Mouse (Mus musculus) stomach, embryonic 14.5 days (tissue): Measurements from ENCODE around the gene Jund. TPM values are rescaled to one million over a fixed set of nuclear protein-coding genes. Genes with fewer than 3 reads are reported as not detected.

ENCODE experiments used
- ATAC-seq: fragments of 200-750 bp; cut with Nextera tagmentation; 2 replicates; pipeline ENCODE4 v1.8.0; 2017; ENCODE audit warnings: low read depth, moderate TSS enrichment; ENCODE audit not compliant: insufficient number of reproducible peaks, insufficient read depth, low FRiP score
- H3K27ac ChIP-seq: fragments of 300-500 bp; sonication (generic); 2 replicates; pipeline ENCODE4 v1.5.1; 2014; ENCODE audit warnings: mild to moderate bottlenecking, low read length, moderate library complexity, mixed read lengths
- H3K27me3 ChIP-seq: fragments of 300-500 bp; sonication (generic); 2 replicates; pipeline ENCODE4 v1.6.1; 2014; ENCODE audit warnings: low read length, control low read depth, mixed read lengths; ENCODE audit not compliant: control insufficient read depth, insufficient read depth
- H3K36me3 ChIP-seq: fragments of 300-500 bp; sonication (generic); 2 replicates; pipeline ENCODE4 v1.6.1; 2014; ENCODE audit warnings: mild to moderate bottlenecking, control low read depth, low read length, moderate library complexity, mixed read lengths; ENCODE audit not compliant: control insufficient read depth, insufficient read depth
- H3K4me1 ChIP-seq: fragments of 300-500 bp; sonication (generic); 2 replicates; pipeline ENCODE4 v1.6.1; 2014; ENCODE audit warnings: low read length, control low read depth, mixed read lengths; ENCODE audit not compliant: control insufficient read depth, insufficient read depth
- H3K4me2 ChIP-seq: fragments of 300-500 bp; sonication (generic); replicated peaks from 2 replicates; pipeline ENCODE4 v1.6.1; 2014; ENCODE audit warnings: low read depth, low read length, control low read depth
- H3K4me3 ChIP-seq: fragments of 300-500 bp; sonication (generic); 2 replicates; pipeline ENCODE4 v1.5.1; 2014; ENCODE audit warnings: low read depth, low read length, control low read depth
- H3K9ac ChIP-seq: fragments of 300-500 bp; sonication (generic); replicated peaks from 2 replicates; pipeline ENCODE4 v1.6.1; 2014; ENCODE audit warnings: low read depth, mild to moderate bottlenecking, control low read depth, low read length, moderate library complexity, mixed read lengths
- H3K9me3 ChIP-seq: fragments of 300-500 bp; sonication (generic); 2 replicates; pipeline ENCODE4 v1.6.1; 2016; ENCODE audit warnings: low read depth, low read length, control low read depth; ENCODE audit not compliant: control insufficient read depth
- WGBS: fragments of 180-500 bp; shearing (Covaris S2); extraction: QIAGEN DNeasy Blood & Tissue Kit; methylation state at CpG from one replicate; pipeline ENCODE4 v1.1.7; 2014; 5-methylcytosine and 5-hydroxymethylcytosine counted together
- polyA plus RNA-seq: library from polyadenylated mRNA; unstranded; fragments of >200 nt; fragmentation: Nextera tagmentation; extraction: Ambion mirVana; gene quantifications from 2 replicates; pipeline ENCODE4 v1.2.1, GENCODE M21; 2014

The Jund gene
- 78.9 and 105 TPM in 2 replicates for polyA plus RNA-seq

GRCm38 (mm10) chr8:70698310-70699109 lies at the start of gene Jund:
Gene Jund (plus strand): TSS chr8:70698949.
- peak within 1 kb of the TSS; percentile 61 for H3K4me2 ChIP-seq
- peaks cover 44% of the 10 kb centered on the region for H3K4me1 ChIP-seq
- H3K9ac ChIP-seq: peak within 1 kb of the TSS; percentile 99
- under 1% methylated on average over 69 of the region's 69 CpGs for WGBS
- no peaks in the 10 kb centered on the region for H3K9me3 ChIP-seq
- H3K4me3 ChIP-seq: peak within 1 kb of the TSS; percentile 97
- peaks cover under 1% of the 10 kb centered on the region for H3K36me3 ChIP-seq
- peak within 1 kb of the TSS; percentile 99 for H3K27ac ChIP-seq
- no peaks in the 10 kb centered on the region for H3K27me3 ChIP-seq
- ATAC-seq: peak; percentile 88

DNA sequence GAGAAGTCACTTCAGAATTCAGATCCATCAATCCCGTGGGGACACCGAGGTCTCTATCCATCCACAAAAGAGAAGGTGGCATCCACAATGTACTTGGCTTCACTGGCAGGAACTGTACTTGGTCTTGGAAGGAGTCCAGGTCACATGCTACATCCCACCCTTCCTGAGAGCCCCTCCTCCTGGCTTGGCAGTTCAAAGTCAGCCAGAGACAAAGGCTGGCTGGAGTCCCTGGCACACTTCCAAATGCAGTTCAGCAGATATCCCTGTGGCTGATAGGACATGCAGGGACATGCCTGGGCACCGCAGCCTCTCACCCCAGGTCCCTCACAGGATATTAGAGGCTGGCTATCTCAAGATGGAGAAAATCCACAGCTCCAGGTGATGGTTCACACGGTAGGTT lies 49.4 kb upstream of the Jund start:
- H3K9ac ChIP-seq: no peak overlapping the region
- ATAC-seq: peak; percentile 63
- WGBS: 49% methylated on average over 4 of the region's 4 CpGs
- peaks cover 32% of the 10 kb centered on the region for H3K4me1 ChIP-seq
- H3K4me3 ChIP-seq: no peak overlapping the region
- H3K4me2 ChIP-seq: no peak overlapping the region
- no peaks in the 10 kb centered on the region for H3K9me3 ChIP-seq
- H3K36me3 ChIP-seq: peaks cover 21% of the 10 kb centered on the region
- peak overlapping the region; percentile 44 for H3K27ac ChIP-seq
- no peaks in the 10 kb centered on the region for H3K27me3 ChIP-seq

GRCm38 (mm10) chr8:70650351-70650750 lies 48.4 kb upstream of the Jund start:
- H3K4me3 ChIP-seq: no peak overlapping the region
- H3K9me3 ChIP-seq: no peaks in the 10 kb centered on the region
- WGBS: 92% methylated on average over 17 of the region's 17 CpGs
- peaks cover 31% of the 10 kb centered on the region for H3K4me1 ChIP-seq
- no peak for ATAC-seq
- no peaks in the 10 kb centered on the region for H3K27me3 ChIP-seq
- peaks cover 30% of the 10 kb centered on the region for H3K36me3 ChIP-seq
- H3K9ac ChIP-seq: no peak overlapping the region
- no peak overlapping the region; the same call in 1 of the 2 replicates for H3K27ac ChIP-seq
- no peak overlapping the region for H3K4me2 ChIP-seq

- Histone ChIP-seq H3K9me3 (no peaks in the 10 kb centered on the region), H3K4me1 (peaks cover 17% of the 10 kb centered on the region), H3K27ac (no peak overlapping the region), H3K4me3 (no peak overlapping the region), H3K27me3 (no peaks in the 10 kb centered on the region), H3K4me2 (no peak overlapping the region), H3K36me3 (peaks cover 48% of the 10 kb centered on the region), H3K9ac (no peak overlapping the region)
- ATAC-seq: no peak
- 59% methylated on average over 2 of the region's 2 CpGs for WGBS
Measured at GRCm38 (mm10) chr8:70653226-70653625, 45.5 kb upstream of the Jund start.

DNA sequence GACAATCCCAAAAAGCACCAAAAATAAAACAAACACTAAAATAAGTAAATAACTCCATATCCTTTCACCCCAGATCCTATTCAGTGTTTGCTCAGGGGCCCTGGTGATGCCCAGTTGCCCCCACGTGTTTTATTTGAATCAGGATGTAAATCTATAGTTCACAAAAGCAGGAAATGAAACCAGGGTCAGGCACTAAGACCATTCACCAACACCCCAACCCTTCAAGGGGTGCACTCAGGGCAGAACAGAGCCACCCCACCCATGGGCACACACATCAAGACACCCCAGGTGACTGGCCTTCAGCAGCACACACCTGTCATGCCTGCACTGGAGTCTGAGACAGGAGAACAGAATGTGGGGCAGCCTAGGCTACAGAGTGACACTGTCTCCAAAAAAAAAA lies 44.6 kb upstream of the Jund start:
- Histone ChIP-seq H3K4me1 (peaks cover 19% of the 10 kb centered on the region), H3K36me3 (peaks cover 48% of the 10 kb centered on the region), H3K9me3 (no peaks in the 10 kb centered on the region), H3K4me2 (no peak overlapping the region), H3K27ac (no peak overlapping the region), H3K4me3 (no peak overlapping the region), H3K9ac (no peak overlapping the region), H3K27me3 (no peaks in the 10 kb centered on the region)
- ATAC-seq: no peak
- 73% methylated on average over 1 of the region's 1 CpGs for WGBS

- H3K4me2 ChIP-seq: no peak overlapping the region
- 52% methylated on average over 2 of the region's 2 CpGs for WGBS
- H3K27ac ChIP-seq: no peak overlapping the region; the same call in 1 of the 2 replicates
- no peaks in the 10 kb centered on the region for H3K27me3 ChIP-seq
- ATAC-seq: no peak
- no peaks in the 10 kb centered on the region for H3K9me3 ChIP-seq
- H3K4me1 ChIP-seq: peaks cover 16% of the 10 kb centered on the region
- H3K9ac ChIP-seq: no peak overlapping the region
- H3K4me3 ChIP-seq: no peak overlapping the region
- peaks cover 40% of the 10 kb centered on the region for H3K36me3 ChIP-seq
Measured at GRCm38 (mm10) chr8:70655469-70655868, 43.3 kb upstream of the Jund start.

DNA sequence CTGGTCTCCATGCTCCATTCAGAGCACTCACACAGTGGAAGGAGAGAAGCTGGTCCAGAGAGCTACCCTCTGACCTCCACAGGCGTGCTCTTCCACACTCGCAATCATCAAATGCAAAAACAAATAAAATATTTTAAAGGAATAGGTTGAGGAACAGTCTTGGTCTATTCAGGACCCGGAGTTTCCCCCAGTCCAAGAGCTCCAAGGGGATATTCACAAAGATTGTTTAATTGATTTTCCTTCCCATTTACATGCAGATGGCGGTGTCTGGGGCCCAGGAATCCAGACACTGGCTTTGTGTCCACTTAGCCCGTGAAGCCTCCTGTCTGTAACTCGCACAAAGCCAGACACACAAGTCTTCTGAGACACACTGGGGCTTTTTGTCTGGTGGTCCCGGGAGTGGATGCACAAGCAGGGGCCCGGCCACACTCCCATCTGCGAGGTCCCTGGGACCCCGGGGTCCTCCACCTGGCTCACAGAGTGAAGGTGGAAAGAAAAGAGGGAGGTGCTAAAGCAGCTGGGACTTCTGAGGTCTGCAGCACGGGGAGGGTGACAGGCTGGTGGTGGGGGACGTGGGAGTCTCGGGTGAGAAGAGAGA lies 42.5 kb upstream of the Jund start:
- H3K4me3 ChIP-seq: no peak overlapping the region
- H3K36me3 ChIP-seq: peaks cover 38% of the 10 kb centered on the region
- no peaks in the 10 kb centered on the region for H3K9me3 ChIP-seq
- no peak for ATAC-seq
- H3K27ac ChIP-seq: peak overlapping the region; percentile 55; the same call in 1 of the 2 replicates
- peaks cover 18% of the 10 kb centered on the region for H3K4me1 ChIP-seq
- no peaks in the 10 kb centered on the region for H3K27me3 ChIP-seq
- 70% methylated on average over 13 of the region's 13 CpGs for WGBS
- H3K4me2 ChIP-seq: no peak overlapping the region
- H3K9ac ChIP-seq: 0 out of 2 replicates have a peak overlapping the region, but pooled peaks have one; percentile 6

DNA sequence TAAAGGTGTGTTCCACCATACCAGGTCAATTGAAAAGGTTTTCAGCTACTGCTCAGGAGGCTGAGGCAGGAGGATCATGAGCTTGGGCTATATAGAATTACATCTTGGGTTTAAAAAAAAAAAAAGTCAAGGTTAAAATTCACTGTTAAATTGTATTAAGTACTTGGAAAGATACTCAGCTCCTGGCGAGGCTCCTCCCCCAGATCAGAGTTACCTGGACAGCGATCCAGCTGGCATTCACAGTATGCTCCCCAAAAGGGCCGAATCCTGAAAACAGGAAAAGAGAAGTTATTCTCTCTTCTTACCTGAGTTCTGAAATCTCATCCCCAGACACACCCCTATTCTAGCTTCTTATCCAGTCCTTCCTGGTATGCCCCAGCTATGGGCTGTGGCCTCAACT lies 41.5 kb upstream of the Jund start:
- Histone ChIP-seq H3K9me3 (no peaks in the 10 kb centered on the region), H3K4me2 (no peak overlapping the region), H3K27ac (peak overlapping the region; percentile 33; the same call in 1 of the 2 replicates), H3K4me3 (no peak overlapping the region), H3K4me1 (peaks cover 18% of the 10 kb centered on the region), H3K27me3 (no peaks in the 10 kb centered on the region), H3K36me3 (peaks cover 29% of the 10 kb centered on the region), H3K9ac (no peak overlapping the region)
- no peak for ATAC-seq
- 96% methylated on average over 3 of the region's 3 CpGs for WGBS
